Mouse (Mus musculus) forebrain, embryonic 14.5 days (tissue): ENCODE results near the gene Cfap61. TPM values are rescaled to one million over a fixed set of nuclear protein-coding genes. Genes with fewer than 3 reads are reported as not detected.
"Not testable (repeated sequence)": the region's sequence is repeated elsewhere in the genome, so short reads cannot be mapped to it uniquely, and the experiment has no call there.

Experiments used
- ATAC-seq: fragments of 200-750 bp; cut with Nextera tagmentation; 2 replicates; pipeline ENCODE4 v1.8.0; 2017; ENCODE audit warnings: mild to moderate bottlenecking, moderate library complexity
- DNase-seq: peaks from one replicate; pipeline ENCODE4 v3.0.0-alpha.2; 2015; ENCODE audit warnings: low spot score
- H3K27ac ChIP-seq: fragments of 300-500 bp; sonication (generic); 2 replicates; pipeline ENCODE4 v1.5.1; 2014; ENCODE audit warnings: low read depth, mild to moderate bottlenecking, control low read depth, low read length, moderate library complexity
- H3K27me3 ChIP-seq: fragments of 300-500 bp; sonication (generic); replicated peaks from 2 replicates; pipeline ENCODE4 v1.6.1; 2014; ENCODE audit warnings: low read length, control low read depth, mixed read lengths; ENCODE audit not compliant: control insufficient read depth, insufficient read depth
- H3K36me3 ChIP-seq: fragments of 300-500 bp; sonication (generic); 2 replicates; pipeline ENCODE4 v1.6.1; 2014; ENCODE audit warnings: low read length, control low read depth; ENCODE audit not compliant: control insufficient read depth, insufficient read depth
- H3K4me1 ChIP-seq: fragments of 300-500 bp; sonication (generic); 2 replicates; pipeline ENCODE4 v1.6.1; 2014; ENCODE audit warnings: antibody characterized with exemption, low read length, control low read depth; ENCODE audit not compliant: control insufficient read depth, insufficient read depth
- H3K4me2 ChIP-seq: fragments of 300-500 bp; sonication (generic); 2 replicates; pipeline ENCODE4 v1.6.1; 2014; ENCODE audit warnings: mild to moderate bottlenecking, control low read depth, low read length
- H3K4me3 ChIP-seq: fragments of 300-500 bp; sonication (generic); 2 replicates; pipeline ENCODE4 v1.5.1; 2014; ENCODE audit warnings: low read depth, low read length, control low read depth
- H3K9ac ChIP-seq: fragments of 300-500 bp; sonication (generic); 2 replicates; pipeline ENCODE4 v1.6.1; 2014; ENCODE audit warnings: mild to moderate bottlenecking, low read length, control low read depth, moderate library complexity
- H3K9me3 ChIP-seq: fragments of 300-500 bp; sonication (generic); replicated peaks from 2 replicates; pipeline ENCODE4 v1.6.1; 2016; ENCODE audit warnings: low read length, control low read depth, mixed read lengths; ENCODE audit not compliant: control insufficient read depth
- WGBS: fragments of 180-500 bp; shearing (Covaris S2); extraction: QIAGEN DNeasy Blood & Tissue Kit; methylation state at CpG from one replicate; pipeline ENCODE4 v1.1.7; 2014; 5-methylcytosine and 5-hydroxymethylcytosine counted together
- polyA plus RNA-seq: library from polyadenylated mRNA; unstranded; fragments of >200 nt; fragmentation: Nextera tagmentation; extraction: Ambion mirVana; gene quantifications from 2 replicates; pipeline ENCODE4 v1.2.1, GENCODE M21; 2014

The Cfap61 gene
- polyA plus RNA-seq, 1 experiment from 2014 or later, result 2.5 TPM

- Histone ChIP-seq H3K4me2 (peak within 1 kb of the TSS; percentile 37), H3K9ac (peak within 1 kb of the TSS; percentile 95), H3K27ac (no peak within 1 kb of the TSS), H3K36me3 (peaks cover 2% of the 10 kb centered on the region; the same call in 1 of the 2 replicates), H3K4me1 (peaks cover 10% of the 10 kb centered on the region; the same call in 1 of the 2 replicates), H3K27me3 (no peaks in the 10 kb centered on the region), H3K4me3 (peak within 1 kb of the TSS; percentile 96), H3K9me3 (no peaks in the 10 kb centered on the region)
- 85% methylated on average over 6 of the region's 6 CpGs for WGBS
- DNase-seq (no peak), ATAC-seq (no peak)
Measured at GRCm38 (mm10) chr2:145901861-145902260, 32.7 kb upstream of the Cfap61 start, which contains the start of gene Naa20. Gene Naa20, plus strand, starts transcription at chr2:145902099.

DNA sequence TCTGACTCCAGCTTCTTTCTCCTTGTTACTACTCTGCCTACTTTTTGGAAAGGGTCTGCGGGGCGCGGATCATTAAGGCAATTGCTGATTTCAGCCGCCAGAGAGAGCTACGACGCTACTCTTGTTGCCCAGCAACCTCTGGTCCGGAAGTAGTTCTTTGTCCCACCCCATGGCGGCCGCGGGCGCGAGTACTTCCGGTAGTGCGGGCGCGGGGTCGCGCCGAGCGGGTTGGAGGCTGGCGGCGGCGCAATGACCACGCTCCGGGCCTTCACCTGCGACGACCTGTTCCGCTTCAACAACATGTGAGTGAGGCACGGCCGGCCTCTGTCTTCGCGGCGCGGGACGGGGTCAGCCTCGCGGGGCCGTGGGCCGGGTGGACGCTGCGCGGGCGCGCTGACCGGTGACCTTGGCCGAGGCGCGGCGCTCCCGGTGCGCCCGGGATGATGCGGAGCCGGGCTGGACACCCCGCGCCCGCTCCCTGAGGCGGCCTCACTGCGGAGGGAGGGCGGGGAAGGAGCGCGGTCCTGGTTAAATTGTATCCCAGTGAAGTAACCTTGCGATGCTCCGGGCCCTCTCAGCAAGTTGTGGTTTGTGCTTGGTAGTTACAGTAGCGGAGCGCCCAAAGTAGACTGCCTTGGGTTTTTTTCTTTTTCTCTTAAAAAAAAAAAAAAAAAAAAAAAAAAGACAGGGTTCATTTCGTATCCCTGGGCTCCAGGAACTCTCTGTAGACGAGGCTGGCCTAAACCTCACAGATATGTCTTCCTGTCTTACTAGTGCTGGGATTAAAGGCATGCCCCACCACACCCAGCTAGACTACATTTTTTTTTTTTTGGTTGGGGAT lies 31.3 kb upstream of the Cfap61 start:
- peak overlapping the region; percentile 68; the same call in 1 of the 2 replicates for H3K27ac ChIP-seq
- ATAC-seq (peak; percentile 98), DNase-seq (peak; percentile 96)
- H3K4me2 ChIP-seq, result peak overlapping the region; percentile 71
- H3K9ac ChIP-seq, result peak overlapping the region; percentile 95
- H3K4me1 ChIP-seq, result peaks cover 10% of the 10 kb centered on the region; the same call in 1 of the 2 replicates
- H3K27me3 ChIP-seq, result no peaks in the 10 kb centered on the region
- under 1% methylated on average over 67 of the region's 68 CpGs for WGBS
- peak overlapping the region; percentile 96 for H3K4me3 ChIP-seq
- peaks cover 6% of the 10 kb centered on the region; the same call in 1 of the 2 replicates for H3K36me3 ChIP-seq
- no peaks in the 10 kb centered on the region for H3K9me3 ChIP-seq

DNA sequence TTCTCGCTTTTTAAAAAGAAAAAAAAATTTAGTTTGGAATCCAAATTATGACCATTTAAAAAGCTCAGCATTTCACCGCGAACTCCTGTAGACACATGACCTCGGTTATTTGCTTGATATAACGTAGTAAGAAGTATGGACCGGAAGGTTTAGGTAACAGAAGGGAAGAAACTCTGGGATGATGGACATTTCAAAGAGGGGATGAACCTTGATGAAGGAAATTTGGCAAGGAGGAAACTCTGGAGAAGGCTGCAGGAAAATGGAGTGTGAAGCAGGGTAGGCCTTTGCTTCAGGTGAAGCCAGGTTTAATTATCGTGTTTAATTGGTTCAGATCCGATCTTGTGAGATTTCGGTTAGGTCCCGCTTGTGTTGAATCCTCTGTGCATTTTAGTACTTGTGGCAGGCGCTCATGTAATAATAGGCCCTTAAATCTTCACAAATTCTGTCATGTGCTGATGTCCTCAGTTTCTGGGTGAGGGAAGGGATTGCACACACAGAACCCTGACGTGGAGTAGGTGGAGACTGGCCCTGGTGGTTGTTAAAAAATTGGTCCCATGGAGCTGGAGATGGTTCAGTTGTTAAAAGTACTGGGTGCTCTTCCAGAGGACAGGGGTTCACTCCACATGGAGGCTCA lies 30.5 kb upstream of the Cfap61 start:
- no peaks in the 10 kb centered on the region for H3K9me3 ChIP-seq
- H3K4me2 ChIP-seq, result peak overlapping the region; percentile 71
- whole genome bisulfite sequencing, result 39% methylated on average over 12 of the region's 12 CpGs
- no peak overlapping the region for H3K27ac ChIP-seq
- H3K4me1 ChIP-seq, result peaks cover 10% of the 10 kb centered on the region; the same call in 1 of the 2 replicates
- no peaks in the 10 kb centered on the region for H3K27me3 ChIP-seq
- ATAC-seq, result no peak
- DNase-seq, result no peak
- H3K9ac ChIP-seq, result peak overlapping the region; percentile 95
- peak overlapping the region; percentile 96 for H3K4me3 ChIP-seq
- H3K36me3 ChIP-seq, result peaks cover 13% of the 10 kb centered on the region

GRCm38 (mm10) chr2:145905156-145905555 lies 29.4 kb upstream of the Cfap61 start:
- peaks cover 20% of the 10 kb centered on the region for H3K36me3 ChIP-seq
- DNase-seq (no peak), ATAC-seq (no peak)
- no peak overlapping the region for H3K27ac ChIP-seq
- H3K4me2 ChIP-seq, result no peak overlapping the region
- H3K4me1 ChIP-seq, result peaks cover 10% of the 10 kb centered on the region; the same call in 1 of the 2 replicates
- H3K9ac ChIP-seq, result no peak overlapping the region
- no peaks in the 10 kb centered on the region for H3K9me3 ChIP-seq
- H3K4me3 ChIP-seq, result no peak overlapping the region
- H3K27me3 ChIP-seq, result no peaks in the 10 kb centered on the region
- WGBS, result 85% methylated on average over 6 of the region's 6 CpGs

GRCm38 (mm10) chr2:145905884-145906283 lies 28.7 kb upstream of the Cfap61 start:
- H3K27ac ChIP-seq, ATAC-seq, H3K9me3 ChIP-seq, H3K27me3 ChIP-seq, H3K9ac ChIP-seq, H3K4me2 ChIP-seq, DNase-seq, H3K4me3 ChIP-seq: not testable (repeated sequence)
- 47% methylated on average over 4 of the region's 4 CpGs for WGBS
- H3K4me1 ChIP-seq, result peaks cover 10% of the 10 kb centered on the region; the same call in 1 of the 2 replicates
- H3K36me3 ChIP-seq, result peaks cover 28% of the 10 kb centered on the region

DNA sequence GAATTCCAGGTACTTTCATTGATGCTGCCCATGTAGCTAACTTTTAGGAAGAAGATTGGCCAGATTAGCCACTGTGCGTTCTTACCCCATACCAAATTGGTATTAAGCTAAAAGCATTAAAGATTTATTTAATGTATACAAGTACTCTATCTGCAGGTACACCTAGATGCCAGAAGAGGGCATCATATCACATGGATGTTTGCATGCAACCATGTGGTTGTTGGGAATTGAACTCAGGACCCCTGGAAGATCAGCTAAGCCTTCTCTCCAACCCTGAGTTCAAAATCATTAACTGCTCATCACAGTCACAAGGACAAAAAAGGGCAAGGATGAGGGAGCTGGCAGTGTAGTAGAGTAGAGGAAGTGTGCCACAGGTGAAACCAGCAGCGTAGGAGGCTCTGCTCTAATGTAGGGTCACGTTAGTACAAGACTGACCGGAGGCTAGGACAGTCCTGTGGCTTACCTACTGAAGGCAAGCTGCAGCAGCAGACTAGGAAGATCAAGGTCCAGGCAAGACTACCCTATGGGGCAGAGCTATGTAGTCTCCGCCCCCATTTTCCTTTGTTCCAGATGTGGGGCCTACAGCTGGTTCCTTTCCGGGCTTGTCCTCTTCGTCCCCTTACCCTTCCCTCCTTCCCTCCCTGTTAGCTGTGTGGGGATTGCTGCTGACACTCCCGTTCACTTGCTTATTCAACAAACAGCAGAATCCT lies 13.5 kb upstream of the Cfap61 start:
- no peak for ATAC-seq
- Histone ChIP-seq H3K9ac (no peak overlapping the region), H3K27me3 (no peaks in the 10 kb centered on the region), H3K4me3 (no peak overlapping the region), H3K36me3 (peaks cover 91% of the 10 kb centered on the region), H3K9me3 (no peaks in the 10 kb centered on the region), H3K27ac (no peak overlapping the region), H3K4me1 (no peaks in the 10 kb centered on the region), H3K4me2 (no peak overlapping the region)
- 92% methylated on average over 8 of the region's 8 CpGs for WGBS
- peak; percentile 14 for DNase-seq

DNA sequence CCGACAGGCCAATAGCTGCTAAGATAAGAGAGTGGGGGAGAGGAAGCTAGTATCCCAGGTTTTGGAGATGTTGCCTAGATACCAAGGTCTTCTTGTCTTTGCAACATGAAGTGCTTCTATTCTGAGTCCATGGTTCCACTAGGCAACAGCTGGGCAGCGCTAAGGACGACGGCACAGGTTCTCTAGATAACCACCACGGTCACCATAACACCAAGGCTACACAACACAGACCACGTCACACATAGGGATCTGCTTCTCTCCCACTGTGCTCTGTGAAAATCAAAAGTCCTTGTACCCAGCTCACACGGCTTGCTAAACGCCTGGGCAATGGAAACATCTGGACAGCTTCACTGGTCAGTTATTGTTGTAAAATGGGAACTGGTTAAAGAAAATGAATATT lies 2.4 kb downstream of the Cfap61 start:
- ATAC-seq (no peak), DNase-seq (no peak)
- Histone ChIP-seq H3K9ac (no peak overlapping the region), H3K4me3 (no peak overlapping the region), H3K4me1 (peaks cover 7% of the 10 kb centered on the region), H3K27me3 (no peaks in the 10 kb centered on the region), H3K27ac (no peak overlapping the region), H3K36me3 (peaks cover 8% of the 10 kb centered on the region), H3K4me2 (no peak overlapping the region), H3K9me3 (no peaks in the 10 kb centered on the region)
- WGBS, result 90% methylated on average over 8 of the region's 8 CpGs

GRCm38 (mm10) chr2:145941403-145941802 lies 6.8 kb downstream of the Cfap61 start:
- no peak overlapping the region for H3K4me2 ChIP-seq
- no peak for DNase-seq
- no peaks in the 10 kb centered on the region for H3K4me1 ChIP-seq
- H3K27ac ChIP-seq, result no peak overlapping the region
- no peak overlapping the region for H3K4me3 ChIP-seq
- ATAC-seq, result no peak
- no peak overlapping the region for H3K9ac ChIP-seq
- H3K27me3 ChIP-seq, result no peaks in the 10 kb centered on the region
- H3K36me3 ChIP-seq, result no peaks in the 10 kb centered on the region
- 72% methylated on average over 3 of the region's 3 CpGs for WGBS
- no peaks in the 10 kb centered on the region for H3K9me3 ChIP-seq
